Mouse (Mus musculus): ENCODE results near the gene Oit3.

Oit3 gene

DNA sequence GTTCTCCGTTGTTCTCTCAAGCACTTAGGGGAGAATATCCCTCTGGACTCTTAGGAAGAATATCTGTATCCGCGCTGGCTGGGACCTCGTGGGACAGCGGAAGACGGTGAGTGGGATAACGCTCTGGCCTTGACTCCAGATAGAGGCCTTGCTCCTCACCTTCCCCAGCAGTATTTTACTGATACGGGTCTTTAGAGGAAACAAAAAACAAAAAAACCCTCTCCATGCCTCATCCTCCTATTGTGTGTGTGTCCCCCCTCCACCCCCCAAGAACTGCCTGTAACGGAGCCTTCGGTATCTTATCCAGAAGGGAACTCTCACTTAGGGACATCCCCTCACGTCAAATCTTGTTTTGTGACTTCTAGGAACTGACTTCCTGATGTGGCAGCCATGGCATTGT lies at the start of gene Oit3:
Gene Oit3 (minus strand): TSS at position 44 of the 400 bp plus-strand sequence.
- CTCF ChIA-PET, result no interaction called here

- CTCF ChIA-PET, result no interaction called here
Measured at GRCm38 (mm10) chr10:59490920-59491319, 49.3 kb upstream of the Oit3 start.

DNA sequence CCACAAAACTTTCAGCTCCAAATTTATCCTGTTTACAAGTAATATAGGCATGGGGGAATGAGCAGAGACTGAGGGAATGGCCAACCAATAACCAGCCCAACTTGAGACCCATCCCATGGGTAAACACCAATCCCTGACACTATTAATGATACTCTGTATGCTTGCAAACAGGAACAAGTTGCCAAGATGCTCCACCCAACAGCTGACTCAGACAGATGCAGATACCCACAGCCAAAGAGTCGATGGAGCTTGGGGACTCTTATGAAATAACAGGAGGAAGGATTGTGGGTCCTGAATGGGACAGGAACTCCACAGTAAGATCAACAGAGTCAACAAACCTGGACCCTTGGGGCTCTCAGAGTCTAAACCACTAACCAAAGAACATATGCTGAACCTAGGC lies 47.8 kb upstream of the Oit3 start:
- CTCF ChIA-PET, result no interaction called here

- CTCF ChIA-PET, result no interaction called here
Measured at GRCm38 (mm10) chr10:59487351-59487750, 45.8 kb upstream of the Oit3 start.

DNA sequence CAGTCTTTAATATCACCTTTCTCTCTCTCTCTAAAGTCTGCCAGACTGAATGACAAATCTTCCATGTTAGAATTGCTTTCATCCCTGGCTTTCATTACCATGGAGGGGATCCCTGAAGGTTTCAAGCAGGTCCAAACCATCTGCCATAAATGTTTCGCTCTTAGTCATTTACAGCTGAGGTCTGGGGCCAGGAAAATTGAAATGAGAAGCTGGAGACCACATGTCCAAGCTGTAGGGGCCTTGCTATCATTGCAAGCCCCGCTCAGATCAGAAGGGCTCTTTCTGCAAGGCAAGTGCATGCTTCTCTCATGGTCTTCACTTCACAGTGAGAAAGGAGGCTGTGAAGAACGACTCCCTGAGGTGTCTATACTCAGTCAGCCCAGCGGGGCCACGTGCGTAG lies 42.7 kb upstream of the Oit3 start:
- CTCF ChIA-PET, result no interaction called here

DNA sequence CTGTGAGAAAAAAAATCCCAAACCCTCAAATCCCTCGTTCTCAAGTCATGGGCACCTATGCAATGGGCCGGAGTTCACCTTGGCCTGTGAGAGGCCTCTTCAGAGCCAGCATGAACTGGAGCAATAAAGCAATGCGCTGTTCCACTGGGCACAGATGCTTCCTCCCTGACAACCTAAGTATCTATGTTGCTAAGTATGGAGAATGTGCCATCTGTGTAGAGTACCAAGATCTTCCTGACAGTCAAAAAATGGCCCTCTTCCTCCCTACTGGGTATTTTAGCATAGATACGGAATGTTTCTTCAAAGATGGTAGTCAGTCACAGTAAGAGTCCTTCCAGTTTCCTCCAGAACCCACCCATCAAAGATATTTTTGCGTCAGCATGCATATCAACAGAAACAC lies 39.8 kb upstream of the Oit3 start:
- CTCF ChIA-PET, result no interaction called here

- CTCF ChIA-PET, result no interaction called here
Measured at GRCm38 (mm10) chr10:59470451-59470850, 28.9 kb upstream of the Oit3 start.

DNA sequence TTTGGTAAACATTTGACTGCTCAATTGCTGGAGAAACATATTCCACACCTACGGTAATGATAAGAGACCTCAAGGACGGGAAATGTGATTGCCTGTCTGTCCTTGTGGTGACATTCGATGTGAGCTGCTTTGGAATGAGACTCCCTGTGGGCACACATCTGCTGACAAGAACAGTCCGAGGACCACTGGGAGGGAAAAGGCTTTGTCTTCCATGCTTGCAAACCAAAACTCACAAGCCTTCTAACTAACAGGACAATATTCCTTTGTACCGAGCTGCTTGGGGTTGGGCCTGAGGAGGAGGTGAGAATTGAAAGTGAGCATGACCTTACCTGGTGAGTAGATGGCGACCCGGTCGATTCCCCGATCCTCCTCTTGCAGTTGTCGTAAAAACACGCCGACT lies 25.7 kb upstream of the Oit3 start:
- CTCF ChIA-PET, result no interaction called here

DNA sequence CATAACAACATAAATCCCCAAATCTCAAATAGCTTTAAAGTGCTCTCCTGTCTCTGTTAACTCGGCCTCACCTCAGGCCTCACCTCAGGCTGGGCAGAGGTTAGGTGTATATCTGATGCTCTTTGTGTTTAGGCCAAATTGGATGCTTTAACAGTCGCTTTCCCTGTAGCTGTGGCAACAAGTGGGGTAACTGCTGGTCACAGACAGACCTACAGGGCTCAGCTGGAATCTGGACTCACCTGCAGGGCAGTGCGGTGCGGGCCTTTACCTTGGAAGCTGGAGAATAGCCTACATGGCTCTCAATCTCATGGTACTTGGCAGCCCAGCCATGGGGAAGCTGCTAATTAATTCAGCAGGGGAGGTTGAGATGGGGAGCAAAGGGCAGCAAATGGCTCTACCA lies 25.0 kb upstream of the Oit3 start:
- CTCF ChIA-PET, result no interaction called here

DNA sequence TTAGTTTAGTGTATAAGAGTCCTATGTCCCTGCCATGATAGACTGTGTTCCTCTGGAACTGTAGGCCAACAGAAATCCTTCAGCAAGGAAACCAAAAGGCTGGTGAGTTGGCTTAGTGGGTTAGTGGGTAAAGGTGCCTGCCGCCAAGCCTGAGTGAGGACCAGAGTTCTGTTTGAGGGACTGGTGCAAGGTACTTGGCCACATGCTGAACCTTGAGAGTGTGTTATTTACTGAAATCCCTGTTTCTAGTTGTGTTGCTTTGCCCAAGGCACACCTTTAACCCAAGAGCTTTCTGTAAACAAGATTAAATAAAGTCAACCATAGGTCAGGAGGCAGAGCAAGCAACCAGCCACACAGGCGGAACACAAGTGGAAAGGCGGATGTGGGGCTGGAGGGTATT lies 24.0 kb upstream of the Oit3 start:
- CTCF ChIA-PET, result no interaction called here

DNA sequence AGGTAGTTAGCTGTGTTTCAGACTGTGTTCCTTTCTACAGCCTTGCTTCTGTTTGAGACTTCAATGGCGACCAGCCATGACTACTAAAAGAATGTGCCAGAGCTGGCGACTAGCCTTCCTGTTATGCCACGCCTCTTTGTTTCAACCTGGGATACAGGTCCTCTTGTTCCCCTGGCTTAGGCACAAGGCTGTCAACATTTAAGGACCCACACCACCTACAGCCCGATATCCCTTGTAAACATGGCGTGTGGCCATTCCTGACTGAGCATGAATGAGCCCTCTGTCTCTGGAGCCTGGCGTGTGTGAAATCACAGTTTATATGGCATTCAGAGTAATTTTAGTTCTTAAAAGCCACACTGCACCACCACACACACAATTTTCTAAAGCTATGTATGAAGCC lies 20.7 kb upstream of the Oit3 start:
- CTCF ChIA-PET, result interaction anchor here (0.6 kb wide), 1 partner anchor 289 kb away, joined by 3 read pairs; no protein-coding TSS in a partner anchor

- CTCF ChIA-PET, result no interaction called here
Measured at GRCm38 (mm10) chr10:59459767-59460166, 18.2 kb upstream of the Oit3 start.

- CTCF ChIA-PET, result no interaction called here
Measured at GRCm38 (mm10) chr10:59454631-59455030, 13.1 kb upstream of the Oit3 start.

GRCm38 (mm10) chr10:59451839-59452238 lies 10.3 kb upstream of the Oit3 start:
- CTCF ChIA-PET, result no interaction called here

DNA sequence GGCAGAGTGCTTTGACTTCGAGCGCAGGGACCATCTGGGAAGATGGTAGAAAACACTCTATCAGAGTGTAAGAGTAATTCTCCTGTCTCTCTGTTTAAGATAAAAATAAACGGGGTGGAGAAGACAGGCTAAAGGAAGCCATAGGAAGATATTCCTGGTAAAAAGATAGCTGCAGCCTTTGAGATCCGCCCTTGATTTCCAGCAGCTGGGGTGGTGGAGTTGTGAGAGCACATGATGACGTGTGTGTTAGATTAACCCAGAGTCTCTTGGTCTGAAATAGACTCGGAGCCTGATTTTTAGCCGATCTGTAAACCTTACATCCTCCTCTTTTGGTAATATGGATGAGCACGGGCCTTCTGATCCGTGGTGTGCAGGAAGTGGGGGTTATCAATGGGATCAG lies 6.0 kb upstream of the Oit3 start:
- CTCF ChIA-PET, result no interaction called here

- CTCF ChIA-PET, result interaction anchor here (0.7 kb wide), 1 partner anchor 656 kb away, joined by 5 read pairs; no protein-coding TSS in a partner anchor
Measured at GRCm38 (mm10) chr10:59446911-59447437, 5.4 kb upstream of the Oit3 start.

DNA sequence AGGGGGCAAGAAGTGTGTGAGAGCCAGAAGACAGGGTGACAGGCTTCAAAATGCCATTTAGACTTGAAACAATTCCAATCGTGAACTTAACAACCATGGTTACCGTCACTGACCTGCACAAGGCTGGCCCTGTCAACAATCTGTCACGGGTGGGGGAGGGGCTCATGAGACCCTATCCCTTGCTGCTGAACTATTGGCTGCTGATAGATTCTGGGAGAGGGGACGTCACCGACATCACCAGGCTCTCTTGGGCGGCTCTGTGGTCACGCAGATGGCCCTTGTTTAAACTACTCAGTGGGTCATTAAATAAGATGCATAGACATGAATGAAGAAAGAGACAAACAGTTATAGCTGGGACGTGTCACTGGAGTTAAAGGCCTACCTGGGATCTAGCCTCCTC lies 3.1 kb upstream of the Oit3 start:
- CTCF ChIA-PET, result no interaction called here

GRCm38 (mm10) chr10:59444106-59444505 lies 2.5 kb upstream of the Oit3 start:
- CTCF ChIA-PET, result no interaction called here

DNA sequence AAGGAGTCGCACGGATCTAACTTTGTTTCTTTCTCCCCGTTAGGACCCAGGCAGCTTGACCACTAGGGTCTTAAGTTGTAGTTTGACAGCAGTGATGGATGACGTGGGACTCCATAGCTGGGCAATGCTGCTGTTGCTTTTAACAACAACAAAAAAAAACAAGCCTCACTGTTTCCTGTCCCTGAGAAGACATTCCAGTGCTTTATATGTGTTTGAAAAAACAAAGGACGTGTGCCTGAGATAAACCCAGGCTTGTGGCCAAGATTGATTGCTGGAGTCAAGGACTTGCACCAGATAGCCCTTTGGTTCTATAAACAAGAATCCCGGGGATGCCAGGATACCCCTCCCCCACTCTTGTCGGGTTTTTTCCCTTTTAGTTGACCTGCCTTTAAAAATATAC lies 1.6 kb upstream of the Oit3 start:
- CTCF ChIA-PET, result no interaction called here

DNA sequence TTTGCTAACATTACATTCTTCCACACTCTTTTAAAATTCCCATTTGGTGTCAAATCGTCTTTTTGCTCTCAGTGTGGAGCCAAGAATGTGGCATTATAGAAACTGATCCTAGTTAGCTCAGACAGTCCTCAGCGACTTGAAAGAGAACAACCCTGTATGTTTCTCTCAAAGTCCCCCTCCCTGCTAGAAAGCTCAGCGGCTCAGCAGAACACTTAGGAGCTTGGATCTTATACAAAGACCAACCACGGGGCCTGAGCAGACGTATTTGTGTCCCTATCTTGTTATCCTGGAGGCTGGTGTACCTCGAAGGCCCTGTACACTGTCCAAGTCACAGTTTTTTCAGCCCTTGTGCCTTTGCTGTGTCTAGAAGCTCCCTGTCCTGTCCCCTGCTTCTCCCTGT lies 1.4 kb downstream of the Oit3 start:
- CTCF ChIA-PET, result no interaction called here

GRCm38 (mm10) chr10:59439508-59439931 lies 2.1 kb downstream of the Oit3 start:
- CTCF ChIA-PET, result no interaction called here

DNA sequence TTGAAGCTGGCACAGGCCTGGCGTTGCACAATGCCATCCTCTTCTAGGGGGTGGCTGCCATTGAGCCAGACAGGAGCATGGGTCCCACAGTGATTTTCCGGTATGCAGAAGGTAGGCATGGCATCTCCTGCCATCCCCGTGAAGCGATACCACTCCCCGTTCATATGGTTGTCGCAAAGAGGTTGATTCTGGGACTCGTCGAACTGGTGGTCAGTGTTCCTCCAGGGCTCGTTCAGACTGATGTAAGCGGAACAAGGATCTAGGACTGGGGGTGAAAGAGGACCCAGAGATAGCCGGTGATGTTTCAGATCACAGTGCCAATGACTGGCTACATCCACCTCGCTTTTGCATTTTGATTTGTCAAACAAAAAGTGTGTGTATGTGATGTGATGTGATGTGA lies 2.9 kb downstream of the Oit3 start:
- CTCF ChIA-PET, result no interaction called here

- CTCF ChIA-PET, result no interaction called here
Measured at GRCm38 (mm10) chr10:59435746-59436145, 5.8 kb downstream of the Oit3 start.

GRCm38 (mm10) chr10:59430701-59431218 lies 10.8 kb downstream of the Oit3 start:
- CTCF ChIA-PET, result no interaction called here
